Mouse (Mus musculus): Measurements from ENCODE around the gene Tmem252. TPM values are rescaled to one million over a fixed set of nuclear protein-coding genes. Genes with fewer than 3 reads are reported as not detected.
"Not testable (repeated sequence)": the region's sequence is repeated elsewhere in the genome, so short reads cannot be mapped to it uniquely, and the experiment has no call there.

Tmem252 gene
- polyA plus RNA-seq, 1 experiment from 2014 or later = 0.44 TPM

DNA sequence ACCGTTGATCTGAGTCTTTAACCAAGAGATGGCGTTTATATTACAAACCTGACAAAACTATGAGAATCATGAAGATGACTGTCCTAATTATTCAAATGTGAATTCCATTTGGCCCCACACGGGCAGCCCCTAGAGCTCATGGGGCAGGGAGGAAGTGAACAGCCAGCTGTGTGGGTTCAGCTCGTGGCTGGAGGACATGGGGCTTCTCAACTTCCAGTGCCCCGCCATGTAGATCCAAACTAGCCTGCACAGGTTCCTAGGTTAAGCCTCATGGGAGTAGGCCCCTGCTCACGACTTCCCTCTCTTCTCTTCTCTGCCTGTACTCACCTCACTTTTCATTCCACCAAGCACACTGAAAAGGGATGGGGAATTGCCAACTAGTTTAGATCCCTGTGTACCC, 14.5 kb downstream of the Tmem252 start:
- Histone ChIP-seq H3K27ac (replicated peaks) (no peak overlapping the region), H3K4me3 (no peak overlapping the region), H3K27me3 (ENCODE audit: low read depth, poor library complexity, severe bottlenecking) (no peaks in the 10 kb centered on the region), H3K4me1 (no peaks in the 10 kb centered on the region), H3K36me3 (no peaks in the 10 kb centered on the region), H3K9me3 (replicated peaks) (no peaks in the 10 kb centered on the region)
- WGBS = 88% methylated on average over 6 of the region's 6 CpGs
- DNase-seq (ENCODE audit: low spot score) = no peak

GRCm38 (mm10) chr19:24689531-24689930, 15.7 kb downstream of the Tmem252 start:
- WGBS = 97% methylated on average over 4 of the region's 4 CpGs

GRCm38 (mm10) chr19:24692691-24693090, 18.9 kb downstream of the Tmem252 start:
- no peaks in the 10 kb centered on the region for H3K27me3 ChIP-seq (ENCODE audit: low read depth, poor library complexity, severe bottlenecking)
- no peak overlapping the region for H3K4me3 ChIP-seq
- H3K9me3 ChIP-seq (replicated peaks) = no peaks in the 10 kb centered on the region
- WGBS = 87% methylated on average over 2 of the region's 2 CpGs
- H3K4me1 ChIP-seq = no peaks in the 10 kb centered on the region; the same call in 1 of the 2 replicates
- no peaks in the 10 kb centered on the region for H3K36me3 ChIP-seq
- no peak overlapping the region for H3K27ac ChIP-seq (replicated peaks)
- DNase-seq (ENCODE audit: low spot score) = no peak

More at GRCm38 (mm10) chr19:24689531-24689930, 15.7 kb downstream of the Tmem252 start:
- H3K27ac ChIP-seq (replicated peaks) = no peak overlapping the region
- DNase-seq (ENCODE audit: low spot score) = no peak
- no peaks in the 10 kb centered on the region for H3K9me3 ChIP-seq (replicated peaks)
- no peaks in the 10 kb centered on the region for H3K4me1 ChIP-seq
- H3K4me3 ChIP-seq = no peak overlapping the region
- H3K36me3 ChIP-seq = no peaks in the 10 kb centered on the region
- H3K27me3 ChIP-seq (ENCODE audit: low read depth, poor library complexity, severe bottlenecking) = no peaks in the 10 kb centered on the region

- Histone ChIP-seq H3K36me3 (no peaks in the 10 kb centered on the region), H3K27ac (replicated peaks) (no peak overlapping the region), H3K9me3 (replicated peaks) (no peaks in the 10 kb centered on the region), H3K4me1 (peaks cover 8% of the 10 kb centered on the region; the same call in 1 of the 2 replicates), H3K27me3 (ENCODE audit: low read depth, poor library complexity, severe bottlenecking) (no peaks in the 10 kb centered on the region), H3K4me3 (no peak overlapping the region)
- 50% methylated on average over 1 of the region's 1 CpGs for WGBS
- no peak for DNase-seq (ENCODE audit: low spot score)
These were observed 24.1 kb downstream of the Tmem252 start for GRCm38 (mm10) chr19:24697946-24698345.

- Histone ChIP-seq H3K4me1 (peaks cover 8% of the 10 kb centered on the region; the same call in 1 of the 2 replicates), H3K4me3 (no peak overlapping the region), H3K27ac (replicated peaks) (no peak overlapping the region), H3K27me3 (ENCODE audit: low read depth, poor library complexity, severe bottlenecking) (no peaks in the 10 kb centered on the region), H3K36me3 (no peaks in the 10 kb centered on the region), H3K9me3 (replicated peaks) (no peaks in the 10 kb centered on the region)
- 86% methylated on average over 5 of the region's 5 CpGs for whole genome bisulfite sequencing
- DNase-seq (ENCODE audit: low spot score) = no peak
These were observed 24.8 kb downstream of the Tmem252 start for GRCm38 (mm10) chr19:24698651-24699050.

GRCm38 (mm10) chr19:24699196-24699595, 25.4 kb downstream of the Tmem252 start:
- no peaks in the 10 kb centered on the region for H3K27me3 ChIP-seq (ENCODE audit: low read depth, poor library complexity, severe bottlenecking)
- H3K4me1 ChIP-seq = peaks cover 8% of the 10 kb centered on the region; the same call in 1 of the 2 replicates
- WGBS = 73% methylated on average over 3 of the region's 3 CpGs
- no peaks in the 10 kb centered on the region for H3K9me3 ChIP-seq (replicated peaks)
- H3K36me3 ChIP-seq = no peaks in the 10 kb centered on the region
- no peak for DNase-seq (ENCODE audit: low spot score)
- H3K27ac ChIP-seq (replicated peaks) = no peak overlapping the region
- no peak overlapping the region for H3K4me3 ChIP-seq

GRCm38 (mm10) chr19:24699910-24700309, 26.1 kb downstream of the Tmem252 start:
- no peak for DNase-seq (ENCODE audit: low spot score)
- no peaks in the 10 kb centered on the region for H3K27me3 ChIP-seq (ENCODE audit: low read depth, poor library complexity, severe bottlenecking)
- peaks cover 8% of the 10 kb centered on the region; the same call in 1 of the 2 replicates for H3K4me1 ChIP-seq
- no peak overlapping the region for H3K27ac ChIP-seq (replicated peaks)
- H3K36me3 ChIP-seq = no peaks in the 10 kb centered on the region
- no peaks in the 10 kb centered on the region for H3K9me3 ChIP-seq (replicated peaks)
- no peak overlapping the region for H3K4me3 ChIP-seq

DNA sequence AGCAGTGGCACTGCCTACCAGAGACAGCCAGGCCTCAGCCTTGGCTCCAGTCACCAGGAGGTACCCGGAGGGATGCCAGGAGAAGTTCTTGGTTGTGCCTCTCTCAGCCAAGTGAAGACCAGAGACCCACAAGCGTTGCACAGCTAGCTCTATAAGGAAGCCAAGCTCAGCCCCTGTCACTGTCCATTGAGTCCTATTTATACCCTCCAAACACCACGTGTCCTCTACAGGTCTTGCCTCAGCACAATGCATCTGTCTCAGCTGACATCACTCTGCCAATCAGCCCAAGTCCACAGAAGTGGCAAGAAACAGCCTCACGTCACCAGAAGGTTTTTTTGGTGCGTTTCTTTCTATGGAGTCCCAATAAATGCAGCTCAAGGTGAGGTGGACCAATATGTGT, 26.9 kb downstream of the Tmem252 start:
- no peak for DNase-seq (ENCODE audit: low spot score)
- Histone ChIP-seq H3K27ac (replicated peaks) (no peak overlapping the region), H3K4me3 (no peak overlapping the region), H3K27me3 (ENCODE audit: low read depth, poor library complexity, severe bottlenecking) (no peaks in the 10 kb centered on the region), H3K36me3 (no peaks in the 10 kb centered on the region), H3K4me1 (peaks cover 8% of the 10 kb centered on the region; the same call in 1 of the 2 replicates), H3K9me3 (replicated peaks) (no peaks in the 10 kb centered on the region)
- WGBS = 82% methylated on average over 5 of the region's 5 CpGs

DNA sequence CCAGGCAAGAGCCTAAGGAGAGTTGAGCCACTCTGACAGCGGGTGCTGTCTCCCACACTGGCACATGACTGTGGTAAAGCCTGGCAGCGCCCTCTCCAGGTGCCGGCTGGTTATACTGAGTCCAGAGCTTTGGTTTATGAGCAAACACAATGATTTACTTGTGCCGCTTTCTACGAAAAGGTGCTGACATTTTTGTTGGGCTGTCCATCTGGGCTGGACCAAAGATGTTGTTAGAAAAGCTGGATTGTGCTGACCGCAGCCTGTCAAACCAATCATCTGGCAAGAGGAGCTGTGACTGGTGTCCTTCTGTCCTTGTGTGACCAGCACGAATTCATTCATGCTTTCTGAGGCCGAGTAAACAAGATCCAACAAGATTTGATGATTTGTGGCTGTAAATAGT, 27.9 kb downstream of the Tmem252 start:
- Histone ChIP-seq H3K36me3 (no peaks in the 10 kb centered on the region), H3K9me3 (replicated peaks) (no peaks in the 10 kb centered on the region), H3K27ac (replicated peaks) (no peak overlapping the region), H3K4me3 (no peak overlapping the region), H3K27me3 (ENCODE audit: low read depth, poor library complexity, severe bottlenecking) (no peaks in the 10 kb centered on the region), H3K4me1 (peaks cover 8% of the 10 kb centered on the region; the same call in 1 of the 2 replicates)
- DNase-seq (ENCODE audit: low spot score) = no peak
- 75% methylated on average over 8 of the region's 8 CpGs for WGBS

- not testable (repeated sequence) for DNase-seq (ENCODE audit: low spot score); H3K36me3 ChIP-seq; H3K9me3 ChIP-seq (replicated peaks); H3K4me1 ChIP-seq; H3K27me3 ChIP-seq (ENCODE audit: low read depth, poor library complexity, severe bottlenecking); H3K4me3 ChIP-seq; H3K27ac ChIP-seq (replicated peaks)
- 70% methylated on average over 1 of the region's 1 CpGs for WGBS
These were observed 29.4 kb downstream of the Tmem252 start for GRCm38 (mm10) chr19:24703168-24703567.

GRCm38 (mm10) chr19:24703680-24704079, 29.9 kb downstream of the Tmem252 start:
- Histone ChIP-seq H3K4me1 (0 out of 2 replicates have a peak, but pooled peaks cover 2% of the 10 kb centered on the region), H3K36me3 (no peaks in the 10 kb centered on the region), H3K27ac (replicated peaks) (no peak overlapping the region), H3K9me3 (replicated peaks) (no peaks in the 10 kb centered on the region), H3K4me3 (no peak overlapping the region), H3K27me3 (ENCODE audit: low read depth, poor library complexity, severe bottlenecking) (no peaks in the 10 kb centered on the region)
- WGBS = 86% methylated on average over 8 of the region's 8 CpGs
- no peak for DNase-seq (ENCODE audit: low spot score)

DNA sequence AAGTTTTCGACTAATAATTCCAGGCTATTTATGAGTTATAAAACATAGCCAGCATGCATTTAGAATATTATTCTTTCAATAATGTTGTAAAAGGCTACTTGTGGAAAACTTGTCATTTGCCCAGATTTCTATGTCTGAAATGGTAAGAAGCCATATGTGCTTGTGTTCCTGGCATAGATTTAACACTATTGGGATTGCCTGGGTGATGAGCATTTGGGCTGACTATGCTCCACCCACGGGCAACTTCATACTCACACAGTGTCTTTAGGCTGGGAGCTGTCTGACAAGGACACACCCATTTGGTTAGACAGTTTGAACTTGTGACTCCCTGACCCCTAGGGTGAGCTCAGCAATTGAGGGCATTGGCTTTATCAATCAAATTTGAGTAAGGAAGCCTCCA, 30.5 kb downstream of the Tmem252 start:
- DNase-seq (ENCODE audit: low spot score) = no peak
- WGBS = 86% methylated on average over 2 of the region's 2 CpGs
- H3K36me3 ChIP-seq = no peaks in the 10 kb centered on the region
- no peaks in the 10 kb centered on the region for H3K4me1 ChIP-seq
- H3K27ac ChIP-seq (replicated peaks) = no peak overlapping the region
- no peaks in the 10 kb centered on the region for H3K9me3 ChIP-seq (replicated peaks)
- H3K4me3 ChIP-seq = no peak overlapping the region
- no peaks in the 10 kb centered on the region for H3K27me3 ChIP-seq (ENCODE audit: low read depth, poor library complexity, severe bottlenecking)

- peak; percentile 25 for DNase-seq (ENCODE audit: low spot score)
- Histone ChIP-seq H3K27me3 (ENCODE audit: low read depth, poor library complexity, severe bottlenecking) (no peaks in the 10 kb centered on the region), H3K4me1 (no peaks in the 10 kb centered on the region), H3K36me3 (no peaks in the 10 kb centered on the region), H3K9me3 (replicated peaks) (no peaks in the 10 kb centered on the region), H3K4me3 (no peak overlapping the region), H3K27ac (replicated peaks) (no peak overlapping the region)
- 63% methylated on average over 1 of the region's 1 CpGs for WGBS
These were observed 31.6 kb downstream of the Tmem252 start for GRCm38 (mm10) chr19:24705395-24705794.

Data from midbrain, embryonic 10.5 days (tissue).